Mouse (Mus musculus): ENCODE data around the gene Vps9d1.
"Not testable (repeated sequence)": the region's sequence is repeated elsewhere in the genome, so short reads cannot be mapped to it uniquely, and the experiment has no call there.

Vps9d1 gene

DNA sequence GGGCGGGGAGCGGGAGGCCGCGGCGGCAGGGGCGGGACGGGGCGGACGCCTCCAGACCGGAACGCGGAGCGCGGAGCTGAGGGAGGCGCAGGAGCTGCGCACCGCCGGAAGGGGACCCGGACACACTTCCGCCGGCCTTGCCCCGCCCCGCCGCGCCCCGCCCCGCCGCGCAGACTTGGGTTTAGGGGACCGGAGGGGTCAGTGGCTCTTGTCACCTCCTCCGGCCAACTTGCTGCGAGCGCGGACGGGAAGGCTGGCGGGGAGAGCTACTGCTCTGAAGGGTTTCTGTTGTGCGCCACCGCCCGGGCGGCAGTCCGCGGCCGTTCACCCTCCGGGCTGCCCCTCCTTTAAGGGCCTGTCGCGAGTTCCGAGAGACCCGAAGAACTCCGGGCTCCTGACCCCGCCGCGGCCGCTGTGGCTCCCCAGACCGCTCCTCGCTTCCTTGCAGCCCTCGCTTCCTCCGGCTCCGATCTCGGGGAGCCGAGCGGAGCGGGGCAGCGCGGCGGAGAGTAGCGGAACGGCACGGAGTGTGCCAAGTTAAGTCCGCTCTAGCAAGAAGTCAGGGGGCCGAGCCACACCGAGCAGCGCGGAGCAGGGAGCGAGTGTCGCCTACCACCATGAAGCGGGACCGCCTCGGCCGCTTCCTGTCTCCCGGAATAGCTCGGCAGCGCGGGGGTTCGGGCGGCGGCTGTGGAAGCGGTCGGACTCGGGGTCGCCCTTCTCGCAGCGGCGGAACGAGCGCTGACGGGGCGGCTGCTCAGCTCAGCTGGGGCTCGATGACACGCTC is at the start of gene Vps9d1, which contains the start of gene Zfp276:
Gene Vps9d1 (minus strand): TSS at position 250 of the 787 bp plus-strand sequence.
Gene Zfp276 (plus strand): TSS at position 97 of the 787 bp plus-strand sequence.
- DNase-seq (ENCODE audit: low spot score in 2 of 2) = peak; percentile 75 to 79

DNA sequence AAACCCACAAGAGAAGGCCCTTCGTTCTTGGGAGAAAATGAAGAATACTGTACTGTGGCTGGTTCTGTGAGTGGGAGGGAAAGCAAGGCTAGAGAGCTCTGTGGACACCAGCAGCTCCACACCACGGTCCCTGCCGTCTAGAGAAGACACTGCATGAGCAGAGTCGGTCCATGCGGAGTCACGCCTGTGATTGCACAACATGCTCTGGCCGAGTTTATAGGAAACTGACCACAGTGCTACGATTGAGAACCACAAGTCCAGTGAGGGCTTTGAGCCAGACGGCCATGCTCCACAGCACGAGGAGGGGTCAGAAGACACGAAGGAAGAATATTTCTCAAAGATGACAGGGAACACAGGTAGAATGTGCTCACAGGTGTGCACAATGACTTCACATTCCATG is 44.2 kb upstream of the Vps9d1 start:
- no peak for DNase-seq (ENCODE audit: low spot score in 2 of 2)

DNA sequence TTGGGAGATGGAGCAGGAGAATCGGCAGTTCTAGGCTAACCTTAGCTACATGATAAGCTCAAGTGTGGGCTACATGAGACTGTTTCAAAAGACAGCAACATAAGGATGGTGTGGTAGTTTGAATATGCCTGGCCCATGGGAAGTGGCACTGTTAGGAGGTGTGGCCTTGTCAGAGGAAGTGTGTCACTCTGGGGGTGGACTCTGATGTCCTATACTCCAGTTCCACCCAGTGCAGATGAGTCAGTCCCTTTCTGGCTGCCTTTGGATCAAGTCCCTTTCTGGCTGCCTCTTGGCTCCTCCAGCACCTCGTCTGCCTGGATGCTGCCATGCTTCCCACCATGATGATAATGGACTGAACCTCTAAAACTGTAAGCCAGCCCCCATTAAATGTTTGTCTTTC is 38.6 kb upstream of the Vps9d1 start:
- no peak for DNase-seq (ENCODE audit: low spot score in 2 of 2)

DNA sequence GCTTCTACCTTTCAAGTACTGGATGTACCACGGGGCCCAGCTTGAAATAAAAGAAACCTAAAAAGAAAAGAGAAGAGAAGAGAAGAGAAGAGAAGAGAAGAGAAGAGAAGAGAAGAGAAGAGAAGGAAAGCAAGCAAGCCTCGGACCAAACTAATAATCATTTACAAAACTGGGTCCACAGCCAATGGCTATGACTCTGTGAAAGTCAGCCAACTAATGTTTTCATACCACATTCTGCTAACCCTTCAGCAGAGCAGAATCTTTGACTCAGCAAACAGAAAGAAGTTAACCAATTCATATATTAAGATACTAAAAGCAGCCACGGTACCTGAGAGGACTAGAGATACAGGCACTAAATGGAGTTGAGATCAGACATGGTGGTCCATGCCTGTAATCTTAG is 38.1 kb upstream of the Vps9d1 start:
- DNase-seq (ENCODE audit: low spot score in 2 of 2) = no peak

DNA sequence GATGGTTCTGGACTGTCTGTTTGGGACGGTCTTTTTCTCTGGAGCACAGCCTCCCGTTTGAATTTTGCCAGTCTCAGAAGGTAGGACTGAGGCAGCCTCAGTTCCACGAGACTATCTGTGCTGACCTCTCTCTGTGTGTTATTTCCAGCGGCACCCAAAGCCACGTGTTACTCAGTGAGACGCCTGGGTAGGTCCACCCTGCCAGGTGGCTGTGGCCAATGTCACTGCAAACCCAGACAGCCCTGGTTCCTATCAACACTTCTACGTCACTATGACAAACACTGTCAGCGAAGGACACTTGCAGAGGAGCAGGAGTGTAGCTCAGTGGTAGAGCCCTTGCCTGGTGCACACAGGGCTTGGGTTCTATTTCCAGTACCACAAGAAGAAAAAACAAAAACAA is 37.6 kb upstream of the Vps9d1 start:
- DNase-seq (ENCODE audit: low spot score in 2 of 2) = no peak

DNA sequence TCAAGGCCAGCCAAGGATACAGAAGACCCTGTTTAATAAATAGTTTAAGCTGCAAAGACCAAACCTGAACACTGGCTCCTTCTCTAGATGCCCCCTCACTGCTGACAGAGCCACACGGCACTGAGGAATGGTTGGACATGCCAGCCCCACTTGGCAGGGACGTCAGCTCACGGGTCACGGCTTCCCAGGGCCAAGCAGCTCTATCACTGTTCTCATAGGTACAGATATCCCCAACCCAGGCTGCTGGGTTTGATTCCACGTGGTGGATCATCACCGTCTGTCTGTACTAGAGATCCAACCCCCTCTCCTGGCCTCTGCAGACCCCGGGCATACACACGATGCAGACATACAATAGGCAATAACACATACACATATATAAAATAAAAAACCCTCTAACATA is 36.5 kb upstream of the Vps9d1 start:
- DNase-seq (ENCODE audit: low spot score in 2 of 2) = no peak

DNA sequence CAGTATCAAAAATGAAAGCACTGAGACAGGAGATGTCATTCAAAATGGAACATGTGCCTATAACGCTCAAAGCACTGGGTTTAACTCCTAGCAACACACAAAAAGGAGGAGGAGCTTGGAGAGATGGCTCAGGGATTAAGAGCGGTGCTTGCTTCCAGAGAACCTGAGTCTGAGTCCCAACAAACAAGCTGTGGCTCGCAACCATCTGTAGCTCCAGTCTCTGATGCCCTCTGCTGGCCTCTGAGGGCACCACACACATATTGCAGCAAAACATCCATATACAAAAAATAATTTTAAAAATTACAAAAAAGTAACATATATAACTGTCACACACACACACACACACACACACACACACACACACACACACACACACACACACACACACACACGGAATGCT is 36.0 kb upstream of the Vps9d1 start:
- DNase-seq (ENCODE audit: low spot score in 2 of 2) = peak; percentile 9 to 11

DNA sequence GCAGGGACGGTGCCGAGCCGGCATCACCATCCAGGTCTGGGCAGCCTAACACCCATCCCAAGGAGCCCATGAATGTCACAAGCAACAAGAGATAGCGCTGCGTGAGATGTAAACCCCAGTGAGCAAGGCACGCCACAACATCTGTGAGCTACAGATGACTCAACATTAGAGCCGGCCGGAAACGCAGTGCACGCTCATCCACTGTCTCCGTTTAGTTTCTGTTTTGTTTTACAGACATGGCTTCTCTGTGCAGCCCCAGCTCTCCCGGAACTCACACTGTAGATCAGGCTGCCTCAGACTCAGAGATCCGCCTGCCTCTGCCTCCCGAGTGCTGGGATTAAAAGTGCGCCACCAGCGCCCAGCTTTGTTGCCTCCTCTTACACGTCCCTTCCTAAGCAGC is 33.2 kb upstream of the Vps9d1 start:
- DNase-seq (ENCODE audit: low spot score in 2 of 2) = no peak

DNA sequence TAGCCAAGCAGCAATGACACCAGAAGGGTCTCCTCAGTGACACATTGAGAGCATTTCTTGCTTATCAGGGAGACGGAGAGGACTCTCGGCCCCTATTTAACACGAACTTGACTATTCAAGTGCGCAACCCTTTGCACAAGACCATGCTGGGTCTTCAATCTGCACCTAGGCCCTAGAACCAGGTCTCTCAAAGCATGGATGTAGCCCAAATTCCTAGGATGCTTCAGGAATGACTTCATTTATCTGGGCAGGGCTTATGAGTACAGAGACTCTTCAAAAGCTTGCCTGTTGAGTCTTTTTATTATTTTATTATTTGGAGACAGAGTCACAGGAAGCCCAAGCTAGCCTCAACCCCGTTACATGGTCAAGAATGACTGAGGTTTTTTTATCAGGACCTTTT is 30.3 kb upstream of the Vps9d1 start:
- DNase-seq (ENCODE audit: low spot score in 2 of 2) = no peak

DNA sequence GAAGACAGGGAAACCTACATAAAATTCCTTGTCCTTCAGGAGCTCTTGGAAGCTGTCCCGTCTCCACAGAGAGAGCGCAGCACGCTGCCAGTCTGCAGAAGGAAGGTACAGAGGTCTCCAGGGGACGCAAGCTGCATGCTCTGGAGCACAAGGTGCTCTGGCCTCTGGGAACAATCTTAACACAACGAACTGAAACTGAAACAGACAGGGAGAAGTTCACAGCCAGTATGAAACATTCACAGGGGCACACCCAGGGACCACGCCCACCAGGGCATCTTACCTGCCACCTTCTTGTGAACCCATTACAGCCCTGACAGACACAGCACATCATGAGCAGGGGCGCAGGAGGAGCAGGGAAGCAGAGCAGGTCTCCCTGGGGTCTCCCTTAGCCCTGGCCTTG is 29.8 kb upstream of the Vps9d1 start:
- no peak for DNase-seq (ENCODE audit: low spot score in 2 of 2)

DNA sequence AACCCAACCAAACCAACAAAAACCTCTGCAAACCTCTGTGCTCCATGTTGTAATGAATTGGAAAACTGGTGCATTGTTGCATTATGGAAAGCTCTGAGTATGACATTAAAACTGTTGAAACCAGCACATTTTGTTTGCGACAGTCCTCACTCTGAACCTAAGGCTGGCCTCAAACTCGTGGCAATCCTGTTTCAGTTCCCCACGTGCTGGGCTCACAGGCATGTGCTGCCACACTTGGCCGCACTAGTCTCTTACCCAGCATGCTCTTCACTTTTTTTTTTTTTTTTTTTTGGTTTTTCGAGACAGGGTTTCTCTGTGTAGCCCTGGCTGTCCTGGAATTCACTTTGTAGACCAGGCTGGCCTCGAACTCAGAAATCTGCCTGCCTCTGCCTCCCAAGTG is 28.8 kb upstream of the Vps9d1 start:
- DNase-seq (ENCODE audit: low spot score in 2 of 2) = not testable (repeated sequence)

DNA sequence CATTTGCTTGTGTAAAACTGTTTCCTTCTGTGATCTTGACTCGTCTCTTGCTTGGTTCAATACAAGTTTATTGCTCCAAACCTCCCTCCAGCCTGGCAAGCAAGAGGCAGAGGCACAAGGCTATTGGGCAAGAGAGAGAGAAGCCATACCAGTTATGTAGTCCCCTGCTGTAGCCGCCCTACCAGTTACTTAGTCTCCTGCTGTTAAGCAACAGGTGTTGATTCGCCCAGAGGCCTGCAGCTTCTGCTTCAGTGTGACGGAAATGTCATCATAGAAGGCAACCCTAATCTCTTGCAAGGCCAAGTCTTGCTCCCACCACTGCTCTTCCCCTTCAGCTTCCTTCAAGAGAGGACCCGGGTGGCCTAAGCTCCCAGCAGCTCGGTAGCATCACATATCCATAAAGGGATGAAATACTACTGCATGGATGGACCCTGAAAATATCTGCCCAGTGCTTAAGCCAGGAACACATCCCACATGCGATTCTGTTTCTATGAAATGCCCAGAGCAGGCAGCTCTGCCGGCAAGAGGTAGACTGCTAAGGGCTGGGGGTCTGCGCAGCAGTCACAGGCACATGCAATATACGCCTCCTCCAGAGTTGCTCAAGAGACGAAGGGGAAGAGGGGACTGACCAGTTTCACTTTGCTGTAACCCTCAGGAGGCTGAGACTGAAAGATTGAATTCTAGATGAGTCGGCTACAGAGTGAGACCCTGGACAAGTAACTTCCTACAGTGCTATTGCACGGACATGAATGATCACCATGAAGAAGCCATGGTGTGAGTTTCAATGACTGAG is 26.4 kb upstream of the Vps9d1 start:
- no peak for DNase-seq (ENCODE audit: low spot score in 2 of 2)

DNA sequence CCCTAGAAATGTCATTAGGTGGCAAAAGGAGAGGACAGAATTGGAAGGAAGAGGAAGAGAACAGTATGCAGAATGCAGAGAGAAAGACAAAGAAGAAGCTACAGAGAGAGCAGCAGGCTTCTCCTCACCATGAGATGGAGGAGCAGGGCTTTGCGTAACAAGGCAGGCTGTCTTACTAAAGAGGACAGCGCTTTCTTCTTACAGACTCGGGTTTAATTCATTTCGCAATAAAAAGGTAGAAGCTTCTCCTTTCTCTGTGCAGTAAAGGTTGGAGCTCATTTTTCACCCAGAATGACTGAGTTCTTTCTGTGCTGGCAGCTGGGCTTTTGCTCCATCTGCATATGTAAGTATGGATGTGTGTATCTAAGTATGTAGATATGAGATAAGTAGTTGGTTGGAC is 25.7 kb upstream of the Vps9d1 start:
- DNase-seq (ENCODE audit: low spot score in 2 of 2) = no peak

DNA sequence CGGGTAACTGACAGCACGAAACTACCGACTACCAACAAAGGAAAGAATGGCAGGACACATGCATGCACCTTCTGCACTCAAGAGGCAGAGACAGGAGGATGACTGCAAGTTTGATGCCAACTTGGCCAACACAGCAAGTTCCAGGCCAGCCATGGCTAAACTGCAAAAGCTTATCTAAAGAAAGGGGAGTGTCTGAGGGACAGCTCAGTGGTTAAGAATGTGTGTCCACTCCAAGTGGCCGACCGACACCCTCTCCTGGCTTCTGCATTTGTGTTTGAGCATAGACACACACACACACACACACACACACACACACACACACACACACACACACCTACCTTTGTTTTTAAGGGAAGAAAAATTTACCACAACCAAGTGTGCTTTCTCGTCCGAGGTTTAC is 24.3 kb upstream of the Vps9d1 start:
- DNase-seq (ENCODE audit: low spot score in 2 of 2) = no peak

DNA sequence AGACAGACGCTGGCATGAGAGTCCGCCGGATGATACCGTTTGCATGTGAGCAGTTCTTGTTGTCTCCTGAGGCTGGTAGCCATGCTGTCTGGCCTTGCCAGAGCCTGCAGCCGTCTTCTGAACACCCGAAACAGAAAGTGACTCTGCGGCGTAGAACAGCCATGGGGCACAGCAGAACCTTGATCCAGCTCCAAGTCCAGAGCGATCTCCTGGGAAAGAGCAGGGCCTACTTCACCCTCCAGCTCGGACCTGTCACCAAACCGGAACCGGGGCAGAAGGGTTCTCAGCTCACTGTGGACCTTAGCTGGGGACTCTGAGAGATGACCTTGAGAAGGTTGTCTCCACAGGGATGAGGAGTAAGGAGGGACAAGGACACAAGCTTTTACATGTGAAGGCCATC is 20.9 kb upstream of the Vps9d1 start:
- DNase-seq (ENCODE audit: low spot score in 2 of 2) = no peak

DNA sequence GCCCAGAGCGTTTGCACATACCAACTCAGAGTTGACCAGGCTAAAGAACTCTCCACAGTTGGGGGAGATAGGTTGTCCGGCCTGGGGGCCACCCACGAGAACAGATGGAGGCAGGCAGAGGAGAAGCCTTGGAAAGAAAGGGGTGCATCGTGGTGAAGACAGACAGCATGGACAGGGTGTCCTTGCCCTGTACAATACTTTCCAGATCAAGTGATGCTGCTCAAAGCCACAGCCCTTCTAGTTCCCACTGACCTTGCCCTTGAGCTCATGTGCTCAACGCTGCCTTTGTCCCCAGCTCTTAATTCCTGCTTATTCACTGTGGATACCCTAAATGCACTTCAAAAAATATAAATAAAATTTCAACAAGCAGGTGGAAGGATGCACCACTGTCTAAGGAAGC is 20.3 kb upstream of the Vps9d1 start:
- no peak for DNase-seq (ENCODE audit: low spot score in 2 of 2)

DNA sequence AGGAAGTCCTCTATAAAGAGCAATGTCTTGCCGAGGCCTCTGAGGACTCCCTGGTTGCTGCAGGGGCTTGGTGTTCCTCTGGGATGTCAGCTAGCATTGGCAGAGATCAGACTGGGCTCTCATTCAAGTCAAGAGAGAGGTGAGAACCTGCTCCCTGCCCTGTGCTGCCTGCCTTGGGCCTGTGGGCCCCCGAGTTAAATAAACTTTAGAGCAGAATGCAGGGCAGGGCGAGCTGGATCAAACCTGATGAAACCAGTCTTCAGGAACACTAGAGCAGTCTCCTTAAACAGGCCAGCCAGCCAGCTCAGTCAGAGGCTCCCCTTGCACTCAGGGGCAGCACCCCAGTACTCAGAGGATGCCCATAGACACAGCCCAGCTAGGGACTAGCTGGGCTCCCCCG is 17.8 kb upstream of the Vps9d1 start:
- DNase-seq (ENCODE audit: low spot score in 2 of 2) = no peak

DNA sequence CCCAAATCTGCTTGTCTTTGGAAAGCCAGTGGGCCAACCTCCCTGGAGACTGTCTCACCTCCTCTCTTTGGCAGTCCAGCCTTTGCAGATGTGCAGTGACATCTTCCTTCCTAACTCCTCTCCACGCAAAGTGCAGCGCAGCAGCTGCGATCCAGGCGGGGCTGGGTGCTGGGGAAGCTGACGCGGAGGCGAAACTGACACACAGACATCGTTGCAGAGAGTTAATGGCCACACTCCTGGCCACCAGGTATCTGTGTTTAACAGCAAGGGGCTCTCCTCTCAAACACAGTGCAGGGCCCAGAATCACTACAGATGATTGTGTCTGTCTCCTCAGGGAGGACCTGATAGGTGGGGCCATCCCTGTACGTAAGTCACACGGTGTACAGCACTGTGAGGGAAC is 17.0 kb upstream of the Vps9d1 start:
- DNase-seq (ENCODE audit: low spot score in 2 of 2) = no peak

DNA sequence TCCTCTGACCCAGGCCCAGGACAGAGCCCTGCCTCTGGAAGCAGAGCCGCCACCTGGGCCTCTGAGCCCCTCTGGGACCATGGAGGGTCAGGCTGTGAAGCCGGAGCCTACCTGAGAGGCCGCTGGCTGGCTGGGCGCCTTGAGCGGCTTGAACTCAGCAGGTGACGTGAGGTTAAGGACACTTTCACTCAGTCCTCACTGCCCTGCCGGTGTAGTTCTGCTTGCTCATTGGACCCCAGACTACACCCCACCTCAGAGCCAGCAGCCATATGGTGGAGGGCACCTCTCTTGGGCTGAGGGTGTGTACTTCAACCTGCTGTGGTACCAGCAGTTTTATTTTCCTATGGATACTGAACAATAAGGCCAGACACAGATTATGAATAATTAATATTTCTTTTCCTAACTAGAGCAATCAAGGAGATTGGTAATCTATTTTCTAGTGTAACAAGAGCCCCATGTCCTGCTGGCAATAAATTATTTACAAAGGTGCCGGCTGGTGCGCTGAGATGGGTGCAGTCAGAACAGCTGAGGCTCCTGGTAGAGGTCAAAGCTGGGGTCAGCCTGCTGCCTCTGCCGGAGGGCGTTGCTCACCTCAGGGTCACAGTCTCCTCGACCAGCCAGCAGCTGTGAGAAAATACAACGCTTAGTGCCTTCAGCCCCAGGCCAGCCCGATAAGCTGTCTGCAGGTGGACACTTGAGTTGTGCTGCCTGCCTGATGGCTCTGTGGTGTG is 13.9 kb upstream of the Vps9d1 start:
- DNase-seq (ENCODE audit: low spot score in 2 of 2) = no peak

DNA sequence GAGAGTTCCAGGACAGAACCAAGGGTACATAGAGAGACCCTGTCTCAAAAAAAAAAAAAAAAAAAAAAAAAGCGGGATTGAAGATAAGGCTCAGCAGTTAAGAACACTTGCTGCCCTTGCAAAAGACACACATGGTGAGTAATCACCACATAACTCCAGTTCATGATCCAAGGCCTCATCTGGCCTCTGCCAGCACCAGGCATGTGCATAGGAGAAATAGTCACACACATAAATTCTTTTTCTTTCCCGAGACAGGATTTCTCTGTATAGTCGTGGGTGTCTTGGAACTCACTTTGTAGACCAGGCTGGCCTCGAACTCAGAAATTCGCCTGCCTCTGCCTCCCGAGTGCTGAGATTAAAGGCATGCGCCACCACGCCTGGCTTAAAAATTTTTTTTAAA is 3.4 kb upstream of the Vps9d1 start:
- DNase-seq (ENCODE audit: low spot score in 2 of 2) = not testable (repeated sequence)

DNA sequence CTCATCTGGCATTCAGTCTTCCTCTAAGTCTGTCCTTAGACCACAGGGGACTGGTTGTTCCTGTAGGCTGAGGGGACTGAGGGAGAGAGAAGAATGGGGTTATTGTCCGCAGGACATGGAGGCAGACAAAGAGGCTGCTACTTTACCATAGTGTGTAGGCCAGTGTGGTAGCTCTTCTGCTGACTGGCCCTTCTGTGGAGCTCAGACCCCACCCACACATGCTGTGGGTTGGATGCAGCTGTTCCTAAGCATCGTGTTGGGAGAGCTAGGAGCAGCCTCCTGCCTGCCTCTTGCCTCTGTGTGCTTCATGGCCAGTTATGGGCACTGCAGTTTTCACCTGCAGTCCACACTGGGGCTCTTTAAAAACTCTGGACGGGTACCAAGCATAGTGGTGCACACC is 3.0 kb upstream of the Vps9d1 start:
- peak; percentile 53 to 57 for DNase-seq (ENCODE audit: low spot score in 2 of 2)

DNA sequence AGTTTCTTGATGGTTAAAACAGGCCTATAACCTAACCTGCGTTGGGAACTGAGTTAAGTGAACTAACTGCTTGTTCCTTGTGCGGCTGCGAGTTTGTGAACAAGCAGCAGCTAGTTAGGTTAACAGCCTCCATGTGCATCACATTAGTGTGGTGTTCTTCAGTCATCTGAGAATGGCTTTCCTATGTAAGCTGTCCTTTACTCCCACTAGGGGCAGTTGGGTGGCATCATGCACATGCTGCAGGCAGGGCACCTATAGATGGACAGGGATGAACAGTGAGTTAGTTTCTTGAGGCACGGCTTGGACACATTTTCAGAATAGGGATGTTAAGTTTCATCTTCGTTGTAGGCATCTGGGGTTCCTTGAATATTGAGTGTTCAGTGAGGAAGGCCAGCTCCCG is 1.0 kb upstream of the Vps9d1 start:
- no peak for DNase-seq (ENCODE audit: low spot score in 2 of 2)

Data from frontal cortex, postnatal 36 days (tissue).